Mouse (Mus musculus): ENCODE measurements around the gene Nps. TPM values are rescaled to one million over a fixed set of nuclear protein-coding genes. Genes with fewer than 3 reads are reported as not detected.
"Not testable (repeated sequence)": the region's sequence is repeated elsewhere in the genome, so short reads cannot be mapped to it uniquely, and the experiment has no call there.

Nps gene
- not detected in 2 replicates for total RNA-seq (2014; fragmentation: Nextera tagmentation)
- 0.16 TPM in 1 of 2 replicates, not detected in the other for total RNA-seq (2017)
- polyA plus RNA-seq (2012): not detected in 2 replicates

DNA sequence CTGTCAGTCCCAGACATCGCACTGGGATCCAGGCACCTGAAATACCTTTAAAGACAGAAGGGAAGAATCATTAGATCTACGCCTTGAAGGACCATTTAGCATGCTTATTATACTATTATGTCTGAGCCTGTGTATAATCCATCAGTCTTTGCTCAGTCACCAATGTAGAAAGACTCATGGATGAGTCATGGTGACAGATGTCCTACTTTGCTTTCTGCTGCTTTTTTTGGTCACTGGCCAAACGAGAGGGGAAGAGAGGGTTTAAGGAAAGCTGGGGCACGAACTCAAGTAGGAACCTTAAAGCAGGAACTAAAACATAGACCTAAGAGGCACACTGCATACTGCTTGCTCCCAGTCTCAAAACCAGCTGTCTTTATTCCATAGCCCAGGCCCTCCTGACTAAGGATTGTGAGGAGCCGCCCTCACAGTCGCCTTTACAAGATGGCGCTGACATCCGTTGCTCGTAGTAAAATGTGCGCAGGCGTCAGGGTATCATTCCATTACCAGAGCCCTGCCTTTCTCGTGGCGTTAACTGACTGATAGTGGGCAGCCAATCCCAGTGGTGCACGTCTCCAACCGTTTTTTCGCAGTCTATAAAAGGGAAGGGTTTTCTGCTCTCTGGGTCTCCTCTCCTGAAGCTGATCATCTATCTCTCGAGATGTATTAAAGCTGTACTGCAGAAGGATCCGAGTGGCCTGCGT is at the start of gene Nps:
Nps (plus strand) TSS at position 651 of the 701 bp plus-strand sequence.
- H3K4me1 ChIP-seq (ENCODE audit: insufficient read depth, low read depth, low read length); DNase-seq (ENCODE audit: low spot score); ATAC-seq (ENCODE audit: extremely low read depth, insufficient number of reproducible peaks, low FRiP score, poor library complexity, severe bottlenecking); H3K27me3 ChIP-seq (ENCODE audit: insufficient read depth, low read length); H3K36me3 ChIP-seq (replicated peaks); H3K4me3 ChIP-seq (ENCODE audit: low read depth, low read length): not testable (repeated sequence)
- H3K9me3 ChIP-seq (replicated peaks): peaks cover 47% of the 10 kb centered on the region

DNA sequence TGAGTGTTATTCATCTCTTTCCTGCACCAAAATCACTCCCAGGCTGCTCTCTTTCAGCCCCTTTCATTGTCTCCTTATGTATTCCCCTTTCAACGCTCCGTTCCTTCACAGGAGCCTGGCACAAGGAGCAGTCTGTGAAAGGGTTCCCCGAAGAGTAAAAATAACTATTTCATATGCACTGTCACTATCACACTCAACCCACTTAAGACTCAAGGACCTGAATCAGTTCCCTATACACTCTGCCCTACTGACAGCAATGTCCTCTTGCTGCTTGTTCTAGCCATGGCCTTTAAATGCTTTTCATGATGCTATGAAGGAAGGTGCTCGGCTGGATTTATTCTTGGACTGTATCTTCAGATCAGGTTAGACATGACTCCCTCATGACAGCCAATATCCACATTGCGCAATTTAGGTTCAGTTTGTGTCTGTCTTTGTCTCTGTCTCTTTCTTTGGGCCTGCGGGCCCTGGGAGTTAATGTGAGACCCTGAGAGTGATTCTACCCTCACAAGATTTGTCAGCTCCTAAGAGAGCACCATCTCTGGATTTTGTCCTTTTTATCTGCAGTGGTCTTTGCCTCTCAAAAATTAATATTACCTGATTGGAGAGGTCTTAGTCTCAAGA is 49.4 kb upstream of the Nps start:
- TF ChIP-seq TAL1 (conservative IDR thresholded peaks at IDR 0.05; ENCODE audit: low read depth, low read length): no peak
- no peak for TF ChIP-seq CTCF (IDR thresholded peaks at IDR 0.05; ENCODE audit: low read depth, low read length)
- TF ChIP-seq GATA2 (IDR thresholded peaks at IDR 0.05; ENCODE audit: borderline replicate concordance, low read depth, low read length): no peak
- TF ChIP-seq GATA1 (IDR thresholded peaks at IDR 0.05; ENCODE audit: borderline replicate concordance, low read length): no peak
- TF ChIP-seq POLR2AphosphoS5 (IDR thresholded peaks at IDR 0.05; ENCODE audit: insufficient replicate concordance, low read depth, low read length): no peak
- no peak for DNase-seq (ENCODE audit: low spot score)
- no peaks in the 10 kb centered on the region for H3K27me3 ChIP-seq (ENCODE audit: insufficient read depth, low read length)
- ATAC-seq (ENCODE audit: extremely low read depth, insufficient number of reproducible peaks, low FRiP score, poor library complexity, severe bottlenecking): no peak
- H3K4me1 ChIP-seq (ENCODE audit: insufficient read depth, low read depth, low read length): no peaks in the 10 kb centered on the region
- H3K4me3 ChIP-seq (ENCODE audit: low read depth, low read length): no peak overlapping the region
- H3K9me3 ChIP-seq (replicated peaks): peaks cover 30% of the 10 kb centered on the region
- no peaks in the 10 kb centered on the region for H3K36me3 ChIP-seq (replicated peaks)

DNA sequence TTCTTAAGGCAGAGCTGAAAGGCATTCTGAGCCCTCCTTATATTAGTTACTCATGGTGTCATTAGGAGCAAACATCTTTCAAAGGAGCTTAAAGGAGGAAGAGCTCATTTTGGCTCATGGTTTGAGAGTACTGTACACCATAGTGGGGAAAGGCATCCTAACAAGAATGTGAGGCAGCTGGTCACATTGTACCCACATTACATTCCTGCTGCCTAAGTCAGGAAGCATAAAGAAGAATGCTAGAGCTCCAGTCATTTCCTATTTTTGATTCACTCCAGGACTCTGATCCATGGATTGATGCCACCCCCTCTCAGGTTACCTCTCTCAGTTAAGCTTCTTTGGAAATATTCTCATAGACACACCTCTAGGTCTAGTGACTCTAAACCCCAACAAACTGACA is 48.2 kb upstream of the Nps start:
- Histone ChIP-seq H3K9me3 (replicated peaks) (peaks cover 36% of the 10 kb centered on the region), H3K4me1 (ENCODE audit: insufficient read depth, low read depth, low read length) (no peaks in the 10 kb centered on the region), H3K4me3 (ENCODE audit: low read depth, low read length) (no peak overlapping the region), H3K36me3 (replicated peaks) (no peaks in the 10 kb centered on the region), H3K27me3 (ENCODE audit: insufficient read depth, low read length) (no peaks in the 10 kb centered on the region)
- no peak for TF ChIP-seq GATA1 (IDR thresholded peaks at IDR 0.05; ENCODE audit: borderline replicate concordance, low read length)
- no peak for TF ChIP-seq GATA2 (IDR thresholded peaks at IDR 0.05; ENCODE audit: borderline replicate concordance, low read depth, low read length)
- TF ChIP-seq CTCF (IDR thresholded peaks at IDR 0.05; ENCODE audit: low read depth, low read length): no peak
- no peak for TF ChIP-seq TAL1 (conservative IDR thresholded peaks at IDR 0.05; ENCODE audit: low read depth, low read length)
- TF ChIP-seq POLR2AphosphoS5 (IDR thresholded peaks at IDR 0.05; ENCODE audit: insufficient replicate concordance, low read depth, low read length): no peak
- DNase-seq (ENCODE audit: low spot score) (no peak), ATAC-seq (ENCODE audit: extremely low read depth, insufficient number of reproducible peaks, low FRiP score, poor library complexity, severe bottlenecking) (no peak)

DNA sequence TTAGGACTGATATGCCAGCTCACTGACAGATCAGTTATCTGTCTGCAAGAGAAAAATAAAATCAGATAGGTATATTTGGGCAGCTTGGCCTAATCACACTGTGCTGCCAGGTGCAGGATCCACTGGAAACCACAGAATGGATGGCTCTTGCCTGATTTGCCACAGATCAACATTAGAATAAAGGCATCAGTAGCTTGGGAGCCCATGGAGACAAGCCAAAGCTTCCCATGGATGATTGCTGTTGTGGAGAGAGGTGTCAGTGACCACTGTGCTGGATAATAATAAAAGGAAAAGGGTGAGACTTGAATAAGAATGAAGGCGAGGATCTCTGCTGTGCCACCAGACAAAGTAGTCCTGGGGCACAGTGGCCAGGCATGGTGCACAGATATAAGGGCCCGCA is 47.7 kb upstream of the Nps start:
- Histone ChIP-seq H3K27me3 (ENCODE audit: insufficient read depth, low read length) (no peaks in the 10 kb centered on the region), H3K36me3 (replicated peaks) (no peaks in the 10 kb centered on the region), H3K4me3 (ENCODE audit: low read depth, low read length) (no peak overlapping the region), H3K4me1 (ENCODE audit: insufficient read depth, low read depth, low read length) (no peaks in the 10 kb centered on the region), H3K9me3 (replicated peaks) (peaks cover 34% of the 10 kb centered on the region)
- ATAC-seq (ENCODE audit: extremely low read depth, insufficient number of reproducible peaks, low FRiP score, poor library complexity, severe bottlenecking) (no peak), DNase-seq (ENCODE audit: low spot score) (no peak)
- no peak for TF ChIP-seq CTCF (IDR thresholded peaks at IDR 0.05; ENCODE audit: low read depth, low read length)
- TF ChIP-seq POLR2AphosphoS5 (IDR thresholded peaks at IDR 0.05; ENCODE audit: insufficient replicate concordance, low read depth, low read length): no peak
- TF ChIP-seq GATA1 (IDR thresholded peaks at IDR 0.05; ENCODE audit: borderline replicate concordance, low read length): no peak
- no peak for TF ChIP-seq TAL1 (conservative IDR thresholded peaks at IDR 0.05; ENCODE audit: low read depth, low read length)
- no peak for TF ChIP-seq GATA2 (IDR thresholded peaks at IDR 0.05; ENCODE audit: borderline replicate concordance, low read depth, low read length)

DNA sequence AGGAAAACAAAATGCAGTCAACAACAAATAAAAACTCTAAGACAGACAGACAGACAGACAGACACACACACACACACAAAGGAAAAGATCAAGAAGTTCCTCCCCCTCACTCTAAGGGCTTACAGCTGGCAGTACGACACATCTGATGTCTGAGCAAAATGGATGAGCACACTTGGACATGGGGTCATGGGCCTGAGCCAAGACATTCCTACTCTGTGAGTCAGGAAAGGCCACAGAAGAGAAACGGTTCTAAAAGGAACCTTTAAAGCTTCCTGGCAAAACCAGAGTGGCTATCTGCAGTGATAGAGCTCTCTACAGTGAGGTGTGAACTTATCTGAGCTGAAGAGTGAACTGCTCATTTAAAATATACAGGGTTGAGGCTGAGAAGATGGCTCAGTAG is 46.0 kb upstream of the Nps start:
- no peak for TF ChIP-seq TAL1 (conservative IDR thresholded peaks at IDR 0.05; ENCODE audit: low read depth, low read length)
- no peak for TF ChIP-seq GATA2 (IDR thresholded peaks at IDR 0.05; ENCODE audit: borderline replicate concordance, low read depth, low read length)
- no peak for TF ChIP-seq CTCF (IDR thresholded peaks at IDR 0.05; ENCODE audit: low read depth, low read length)
- no peak for TF ChIP-seq POLR2AphosphoS5 (IDR thresholded peaks at IDR 0.05; ENCODE audit: insufficient replicate concordance, low read depth, low read length)
- no peak for TF ChIP-seq GATA1 (IDR thresholded peaks at IDR 0.05; ENCODE audit: borderline replicate concordance, low read length)
- no peaks in the 10 kb centered on the region for H3K27me3 ChIP-seq (ENCODE audit: insufficient read depth, low read length)
- H3K4me3 ChIP-seq (ENCODE audit: low read depth, low read length): no peak overlapping the region
- no peaks in the 10 kb centered on the region for H3K4me1 ChIP-seq (ENCODE audit: insufficient read depth, low read depth, low read length)
- no peaks in the 10 kb centered on the region for H3K36me3 ChIP-seq (replicated peaks)
- no peak for ATAC-seq (ENCODE audit: extremely low read depth, insufficient number of reproducible peaks, low FRiP score, poor library complexity, severe bottlenecking)
- DNase-seq (ENCODE audit: low spot score): no peak
- H3K9me3 ChIP-seq (replicated peaks): peaks cover 30% of the 10 kb centered on the region

DNA sequence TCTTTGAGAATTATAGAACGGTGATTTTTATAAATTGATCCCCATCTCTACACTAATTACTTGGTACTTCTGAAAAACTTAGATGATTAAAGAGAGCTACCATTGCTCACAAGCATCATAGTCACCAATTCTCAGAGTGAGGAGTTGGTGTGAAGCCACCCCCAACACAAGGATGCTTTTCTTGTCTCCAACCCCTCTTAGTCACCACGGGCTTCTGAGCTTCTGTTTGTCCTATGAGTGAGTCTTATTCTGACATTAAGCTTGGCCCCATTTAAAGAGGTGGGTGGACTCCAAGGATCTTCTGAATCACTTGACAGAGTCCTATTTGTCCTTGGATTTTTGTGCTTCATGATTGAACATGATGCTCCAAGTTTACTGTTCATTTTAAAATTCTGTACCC is 37.0 kb upstream of the Nps start:
- TF ChIP-seq GATA2 (IDR thresholded peaks at IDR 0.05; ENCODE audit: borderline replicate concordance, low read depth, low read length) (no peak), GATA1 (IDR thresholded peaks at IDR 0.05; ENCODE audit: borderline replicate concordance, low read length) (no peak)
- H3K36me3 ChIP-seq (replicated peaks): no peaks in the 10 kb centered on the region
- H3K27me3 ChIP-seq (ENCODE audit: insufficient read depth, low read length): no peaks in the 10 kb centered on the region
- no peaks in the 10 kb centered on the region for H3K4me1 ChIP-seq (ENCODE audit: insufficient read depth, low read depth, low read length)
- no peak for DNase-seq (ENCODE audit: low spot score)
- H3K4me3 ChIP-seq (ENCODE audit: low read depth, low read length): no peak overlapping the region
- peaks cover 30% of the 10 kb centered on the region for H3K9me3 ChIP-seq (replicated peaks)
- no peak for ATAC-seq (ENCODE audit: extremely low read depth, insufficient number of reproducible peaks, low FRiP score, poor library complexity, severe bottlenecking)
